Mouse (Mus musculus) small intestine, adult 2 months (tissue): Measurements from ENCODE around the gene Kazn. TPM values are rescaled to one million over a fixed set of nuclear protein-coding genes. Genes with fewer than 3 reads are reported as not detected.

Experiments
- H3K27ac ChIP-seq: fragments of 200-500 bp; 2 replicates; pipeline ENCODE4 v1.5.1; 2012; ENCODE audit warnings: low read depth, low read length, control low read depth, inconsistent platforms; ENCODE audit not compliant: insufficient read depth
- H3K27me3 ChIP-seq: fragments of 200-500 bp; 2 replicates; pipeline ENCODE4 v1.6.1; 2012; ENCODE audit warnings: mild to moderate bottlenecking, moderate library complexity, low read length, inconsistent platforms; ENCODE audit not compliant: control insufficient read depth, insufficient read depth
- H3K36me3 ChIP-seq: fragments of 200-500 bp; 2 replicates; pipeline ENCODE4 v1.6.1; 2012; ENCODE audit warnings: mild to moderate bottlenecking, low read length, control low read depth, inconsistent platforms; ENCODE audit not compliant: control insufficient read depth, insufficient read depth
- H3K4me1 ChIP-seq: fragments of 200-500 bp; 2 replicates; pipeline ENCODE4 v1.6.1; 2012; ENCODE audit warnings: low read length, inconsistent platforms, mixed read lengths; ENCODE audit not compliant: control insufficient read depth, insufficient read depth, insufficient read length
- H3K4me3 ChIP-seq: fragments of 200-500 bp; 2 replicates; pipeline ENCODE4 v1.5.1; 2012; ENCODE audit warnings: low read depth, mild to moderate bottlenecking, control low read depth, inconsistent platforms, low read length, moderate library complexity
- CTCF ChIP-seq: fragments of 200-500 bp; IDR thresholded peaks from 2 replicates; pipeline ENCODE4 v1.5.1; 2012; ENCODE audit warnings: low read depth, mild to moderate bottlenecking, control low read depth, inconsistent platforms, low read length, moderate library complexity, mixed read lengths; ENCODE audit not compliant: insufficient replicate concordance, insufficient read length; ENCODE audit errors: extremely low read depth
- POLR2A ChIP-seq: fragments of 200-500 bp; IDR thresholded peaks from 2 replicates; pipeline ENCODE4 v1.6.1; 2012; ENCODE audit warnings: low read depth, mild to moderate bottlenecking, control low read depth, inconsistent platforms, low read length, moderate library complexity
- WGBS: fragments of 180-500 bp; shearing (Covaris S2); methylation state at CpG from one replicate; pipeline ENCODE4 v1.1.7; 2018; 5-methylcytosine and 5-hydroxymethylcytosine counted together
- polyA plus RNA-seq: library from polyadenylated mRNA; depleted of rRNA; stranded (reverse); fragments of >200 nt; gene quantifications from 2 replicates; pipeline ENCODE4 v1.2.3, GENCODE M21; 2012

The Kazn gene
- polyA plus RNA-seq, 1 experiment: 15.3 TPM

- peak overlapping the region; percentile 96 for H3K27ac ChIP-seq
- H3K4me1 ChIP-seq: peaks cover 22% of the 10 kb centered on the region
- TF ChIP-seq CTCF: peak; percentile 69
- TF ChIP-seq POLR2A: no peak
- under 1% methylated on average over 29 of the region's 29 CpGs for WGBS
- H3K27me3 ChIP-seq: no peaks in the 10 kb centered on the region
- H3K36me3 ChIP-seq: no peaks in the 10 kb centered on the region
- H3K4me3 ChIP-seq: peak overlapping the region; percentile 70
These were observed 155.5 kb downstream of the Kazn start for GRCm38 (mm10) chr4:142083762-142084130.

GRCm38 (mm10) chr4:142083193-142083592 lies 156.0 kb downstream of the Kazn start:
- Histone ChIP-seq H3K27ac (peak overlapping the region; percentile 51), H3K36me3 (no peaks in the 10 kb centered on the region), H3K27me3 (no peaks in the 10 kb centered on the region), H3K4me1 (peaks cover 22% of the 10 kb centered on the region), H3K4me3 (peak overlapping the region; percentile 70)
- WGBS: 16% methylated on average over 6 of the region's 6 CpGs
- no peak for TF ChIP-seq CTCF
- TF ChIP-seq POLR2A: no peak

GRCm38 (mm10) chr4:142082703-142083102 lies 156.5 kb downstream of the Kazn start:
- 38% methylated on average over 4 of the region's 4 CpGs for WGBS
- Histone ChIP-seq H3K36me3 (no peaks in the 10 kb centered on the region), H3K4me1 (peaks cover 25% of the 10 kb centered on the region), H3K27me3 (no peaks in the 10 kb centered on the region), H3K4me3 (peak overlapping the region; percentile 70; the same call in 1 of the 2 replicates), H3K27ac (peak overlapping the region; percentile 38; the same call in 1 of the 2 replicates)
- TF ChIP-seq POLR2A (no peak), CTCF (no peak)

- peaks cover 32% of the 10 kb centered on the region for H3K4me1 ChIP-seq
- no peaks in the 10 kb centered on the region for H3K36me3 ChIP-seq
- no peaks in the 10 kb centered on the region for H3K27me3 ChIP-seq
- whole genome bisulfite sequencing: 10% methylated on average over 13 of the region's 13 CpGs
- peak overlapping the region; percentile 56 for H3K27ac ChIP-seq
- H3K4me3 ChIP-seq: peak overlapping the region; percentile 31
- TF ChIP-seq CTCF (no peak), POLR2A (no peak)
These were observed 157.4 kb downstream of the Kazn start for GRCm38 (mm10) chr4:142081631-142082283.

- no peaks in the 10 kb centered on the region for H3K36me3 ChIP-seq
- peak overlapping the region; percentile 56 for H3K27ac ChIP-seq
- H3K4me3 ChIP-seq: peak overlapping the region; percentile 31
- TF ChIP-seq POLR2A (no peak), CTCF (no peak)
- H3K27me3 ChIP-seq: no peaks in the 10 kb centered on the region
- peaks cover 37% of the 10 kb centered on the region for H3K4me1 ChIP-seq
- 42% methylated on average over 18 of the region's 18 CpGs for WGBS
These were observed 158.1 kb downstream of the Kazn start for GRCm38 (mm10) chr4:142080901-142081630.

- Histone ChIP-seq H3K27ac (no peak overlapping the region), H3K36me3 (no peaks in the 10 kb centered on the region), H3K4me1 (peaks cover 35% of the 10 kb centered on the region), H3K27me3 (no peaks in the 10 kb centered on the region), H3K4me3 (no peak overlapping the region)
- WGBS: 50% methylated on average over 4 of the region's 4 CpGs
- TF ChIP-seq POLR2A: no peak
These were observed 158.8 kb downstream of the Kazn start for GRCm38 (mm10) chr4:142080487-142080767.

- Histone ChIP-seq H3K27me3 (no peaks in the 10 kb centered on the region), H3K4me1 (peaks cover 37% of the 10 kb centered on the region), H3K36me3 (no peaks in the 10 kb centered on the region), H3K4me3 (no peak overlapping the region), H3K27ac (no peak overlapping the region)
- TF ChIP-seq POLR2A (no peak), CTCF (no peak)
- 77% methylated on average over 14 of the region's 14 CpGs for WGBS
These were observed 159.3 kb downstream of the Kazn start for GRCm38 (mm10) chr4:142079629-142080486.
